Mouse (Mus musculus): ENCODE measurements around the gene Lgi4.

Gene Lgi4

GRCm38 (mm10) chr7:31052251-31052635, 6.9 kb upstream of the Lgi4 start:
- DNase-seq (ENCODE audit: low spot score): no peak

GRCm38 (mm10) chr7:31052636-31053434, 6.3 kb upstream of the Lgi4 start:
- DNase-seq (ENCODE audit: low spot score): no peak

GRCm38 (mm10) chr7:31053882-31054447, 5.2 kb upstream of the Lgi4 start:
- DNase-seq (ENCODE audit: low spot score): no peak

- no peak for DNase-seq (ENCODE audit: low spot score)
Observed at GRCm38 (mm10) chr7:31054661-31055320, 4.4 kb upstream of the Lgi4 start.

- peak; percentile 86 for DNase-seq (ENCODE audit: low spot score)
Observed at GRCm38 (mm10) chr7:31055354-31055824, 3.8 kb upstream of the Lgi4 start.

GRCm38 (mm10) chr7:31055883-31056282, 3.3 kb upstream of the Lgi4 start:
- no peak for DNase-seq (ENCODE audit: low spot score)

GRCm38 (mm10) chr7:31056448-31056847, 2.7 kb upstream of the Lgi4 start:
- no peak for DNase-seq (ENCODE audit: low spot score)

GRCm38 (mm10) chr7:31057071-31057470, 2.1 kb upstream of the Lgi4 start, which contains the start of gene Fxyd1:
TSS of gene Fxyd1 (minus strand) at chr7:31057199.
- no peak for DNase-seq (ENCODE audit: low spot score)

GRCm38 (mm10) chr7:31057730-31058129, 1.4 kb upstream of the Lgi4 start:
- DNase-seq (ENCODE audit: low spot score): no peak

GRCm38 (mm10) chr7:31058211-31058610, 931 bp upstream of the Lgi4 start:
- DNase-seq (ENCODE audit: low spot score): no peak

GRCm38 (mm10) chr7:31059919-31060620, 928 bp downstream of the Lgi4 start:
- DNase-seq (ENCODE audit: low spot score): no peak

- DNase-seq (ENCODE audit: low spot score): no peak
Observed at GRCm38 (mm10) chr7:31060621-31061010, 1.5 kb downstream of the Lgi4 start.

- no peak for DNase-seq (ENCODE audit: low spot score)
Observed at GRCm38 (mm10) chr7:31063074-31063560, 4.0 kb downstream of the Lgi4 start.

GRCm38 (mm10) chr7:31067836-31068235, 8.7 kb downstream of the Lgi4 start:
- no peak for DNase-seq (ENCODE audit: low spot score)

- no peak for DNase-seq (ENCODE audit: low spot score)
Observed at GRCm38 (mm10) chr7:31069491-31069890, 10.3 kb downstream of the Lgi4 start.

- no peak for DNase-seq (ENCODE audit: low spot score)
Observed at GRCm38 (mm10) chr7:31070324-31070723, 11.2 kb downstream of the Lgi4 start.

GRCm38 (mm10) chr7:31072326-31072725, 13.2 kb downstream of the Lgi4 start:
- no peak for DNase-seq (ENCODE audit: low spot score)

- no peak for DNase-seq (ENCODE audit: low spot score)
Observed at GRCm38 (mm10) chr7:31073546-31073945, 14.4 kb downstream of the Lgi4 start.

GRCm38 (mm10) chr7:31074061-31074712, 15.0 kb downstream of the Lgi4 start:
- DNase-seq (ENCODE audit: low spot score): no peak

- no peak for DNase-seq (ENCODE audit: low spot score)
Observed at GRCm38 (mm10) chr7:31074713-31075069, 15.5 kb downstream of the Lgi4 start.

GRCm38 (mm10) chr7:31076492-31076891, 17.4 kb downstream of the Lgi4 start, which contains the start of gene Fxyd3:
TSS of gene Fxyd3 (minus strand) at chr7:31076704.
- no peak for DNase-seq (ENCODE audit: low spot score)

GRCm38 (mm10) chr7:31077470-31077869, 18.3 kb downstream of the Lgi4 start:
- DNase-seq (ENCODE audit: low spot score): no peak

All from ovary, postnatal 14 days (tissue).